12 mouse cellular contexts compared by ENCODE assay signal in the genomic region with DNA sequence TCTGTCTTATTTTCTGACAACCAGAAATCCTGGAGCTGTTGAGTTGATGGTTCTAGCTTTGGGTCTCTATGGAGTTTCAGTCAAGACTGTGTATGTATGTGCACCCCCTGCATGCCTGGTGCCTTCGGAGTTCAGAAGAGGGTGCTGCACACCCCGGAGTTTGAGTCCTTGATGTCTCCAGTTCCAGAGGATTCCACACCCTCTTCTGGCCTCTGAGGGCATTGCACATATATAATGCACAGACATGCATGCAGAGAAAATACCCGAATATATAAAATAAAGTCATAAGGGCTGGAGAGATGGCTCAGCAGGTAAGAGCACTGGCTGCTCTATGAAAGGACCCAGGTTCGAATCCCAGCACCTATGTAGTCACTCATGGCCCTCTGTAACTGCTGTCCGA. TPM values are rescaled to one million over a fixed set of nuclear protein-coding genes. Genes with fewer than 3 reads are reported as not detected.
A peak's percentile ranks its signal among the peaks of the same experiment; 100 is the strongest.
DNase-seq lines count a peak whose midpoint lies in the region; TF ChIP-seq lines count a peak whose summit lies in the region.
"Had no signal": no experiment of that assay in that cellular context is flagged by ENCODE, and none has a peak within 500 bp of the region (broad histone marks: within the 10 kb centered on the region; RNA-seq: fewer than 3 reads in every experiment).

No protein-coding gene starts in this region.

- H3K4me3 ChIP-seq in heart, adult 2 months = no peak overlapping the region
- no peak overlapping the region for H3K4me3 ChIP-seq in small intestine, adult 2 months (ENCODE audit: low read depth, low read length)

- TF ChIP-seq CTCF in heart, adult 2 months (IDR thresholded peaks at IDR 0.05) = peak; percentile 43
- TF ChIP-seq CTCF in small intestine, adult 2 months (IDR thresholded peaks at IDR 0.05; ENCODE audit: extremely low read depth, insufficient read length, insufficient replicate concordance, low read depth, low read length) = peak; percentile 8; the same call in 1 of the 2 replicates

- TF ChIP-seq EP300 in heart, adult 2 months (IDR thresholded peaks at IDR 0.05; ENCODE audit: insufficient read depth, low read depth, low read length) = no peak

- H3K79me2 ChIP-seq in heart, adult 2 months (replicated peaks; ENCODE audit: control insufficient read depth, insufficient read depth, low read length) = no peaks in the 10 kb centered on the region

- WGBS in heart, adult 2 months = 67% methylated on average over 5 of the region's 5 CpGs
- 68% methylated on average over 5 of the region's 5 CpGs for WGBS in small intestine, adult 2 months

- no peak overlapping the region for H3K9ac ChIP-seq in heart, adult 2 months (ENCODE audit: low read depth, low read length)

- no peaks in the 10 kb centered on the region for H3K36me3 ChIP-seq in heart, adult 2 months (ENCODE audit: control insufficient read depth, insufficient read depth, low read length)
- no peaks in the 10 kb centered on the region for H3K36me3 ChIP-seq in small intestine, adult 2 months (ENCODE audit: control insufficient read depth, insufficient read depth, low read length)

- intact Hi-C loops in heart, adult 2 months (cut with DNase I) = loop anchor here (1.0 to 5.0 kb wide), 3 partner anchors 37 to 303 kb away; no protein-coding TSS in a partner anchor

- DNase-seq in heart, adult 2 months = no peak
- no peak for DNase-seq in heart, adult 8-10 months (ENCODE audit: low spot score)
- peak; percentile 22 for DNase-seq in lung, postnatal 10 days
- no peak for DNase-seq in lung, adult 18-20 months
- DNase-seq in c-Kit-positive CD71-negative TER-119-negative erythroid progenitor cells, embryonic 14.5 days (ENCODE audit: low read depth) = peak; percentile 34
- DNase-seq in ovary, postnatal 36 days (ENCODE audit: low spot score) = no peak
- DNase-seq in testis, postnatal 10 days (ENCODE audit: low spot score) = no peak
- DNase-seq: right cerebral cortex, postnatal 4 days had no signal

- no peak overlapping the region for H3K27ac ChIP-seq in heart, adult 2 months
- H3K27ac ChIP-seq in small intestine, adult 2 months (ENCODE audit: insufficient read depth, low read depth, low read length) = no peak overlapping the region

- H3K4me1 ChIP-seq in heart, adult 2 months (ENCODE audit: control insufficient read depth, insufficient read depth, low read length) = peaks cover 2% of the 10 kb centered on the region
- peaks cover 3% of the 10 kb centered on the region for H3K4me1 ChIP-seq in small intestine, adult 2 months (ENCODE audit: control insufficient read depth, insufficient read depth, insufficient read length, low read length)

- H3K27me3 ChIP-seq in heart, adult 2 months (ENCODE audit: control insufficient read depth, insufficient read depth, low read length) = peaks cover 5% of the 10 kb centered on the region; the same call in 1 of the 2 replicates
- no peaks in the 10 kb centered on the region for H3K27me3 ChIP-seq in small intestine, adult 2 months (ENCODE audit: control insufficient read depth, insufficient read depth, low read length)

- no peak for TF ChIP-seq POLR2A in heart, adult 2 months (IDR thresholded peaks at IDR 0.05; ENCODE audit: insufficient read depth, low read depth, low read length)
- TF ChIP-seq POLR2A in small intestine, adult 2 months (IDR thresholded peaks at IDR 0.05; ENCODE audit: low read depth, low read length) = no peak

RNA-seq across cellular contexts. Expression of gene 1700016H13Rik, which starts 3.1 kb away (rescaled TPM):
- total RNA-seq in heart, adult 2 months (2021) = not detected
- polyA plus RNA-seq in heart, adult 2 months (2012; rRNA removed) = 0.20 and 0.29 TPM in 2 replicates
- total RNA-seq in heart, adult 8-10 months (2022) = not detected
- polyA plus RNA-seq in small intestine, adult 2 months (2012; rRNA removed) = not detected in 2 replicates
- total RNA-seq: hematopoietic stem cell, adult 5-6 weeks; left cerebral cortex, postnatal 25 days had no signal

RNA-seq across cellular contexts. Expression of gene Slc10a6, which starts 29.7 kb away (rescaled TPM):
- 1 to 10 TPM; 6.3 to 8.3 TPM for total RNA-seq in heart, adult 2 months (2021)
- 3.9 and 4.1 TPM in 2 replicates for polyA plus RNA-seq in heart, adult 2 months (2012; rRNA removed)
- 1 to 10 TPM; 3.7 to 6.3 (median 4.4) TPM for total RNA-seq in heart, adult 8-10 months (2022)
- 0.15 and 1.1 TPM in 2 replicates for polyA plus RNA-seq in small intestine, adult 2 months (2012; rRNA removed)
- total RNA-seq: hematopoietic stem cell, adult 5-6 weeks; left cerebral cortex, postnatal 25 days had no signal
- polyA plus RNA-seq: forebrain, embryonic 16.5 days had no signal

RNA-seq across cellular contexts. Expression of gene Aff1, which starts 33.3 kb away (rescaled TPM):
- 10 to 100 TPM; 37.4 to 46.9 TPM for total RNA-seq in heart, adult 2 months (2021)
- 10.5 and 14.1 TPM in 2 replicates for polyA plus RNA-seq in heart, adult 2 months (2012; rRNA removed)
- total RNA-seq in heart, adult 8-10 months (2022) = 10 to 100 TPM; 39.9 to 43.8 (median 42.7) TPM
- 7.6 and 16.7 TPM in 2 replicates for polyA plus RNA-seq in small intestine, adult 2 months (2012; rRNA removed)

Comparison
In these comparisons a context has a peak if more than half of its experiments do, and no peak if none do; other contexts are left out.
1. DNase-seq: peak in lung, postnatal 10 days (single experiment) and c-Kit-positive CD71-negative TER-119-negative erythroid progenitor cells, embryonic 14.5 days (single experiment); none in heart, adult 2 months (0 of 2), heart, adult 8-10 months (single experiment), lung, adult 18-20 months (0 of 2), ovary, postnatal 36 days (single experiment) and testis, postnatal 10 days (single experiment).